Mouse (Mus musculus): ENCODE data around the gene Dnah3. TPM values are rescaled to one million over a fixed set of nuclear protein-coding genes. Genes with fewer than 3 reads are reported as not detected.

Dnah3 gene
- polyA plus RNA-seq, 1 experiment from 2014 or later: not detected

GRCm38 (mm10) chr7:119961107-119961506, 134.0 kb downstream of the Dnah3 start:
- no peak overlapping the region for H3K9ac ChIP-seq (replicated peaks; ENCODE audit: low read length)
- no peaks in the 10 kb centered on the region for H3K9me3 ChIP-seq (ENCODE audit: low read length)
- H3K4me3 ChIP-seq (ENCODE audit: low read length): no peak overlapping the region
- 63% methylated on average over 2 of the region's 2 CpGs for WGBS
- no peak for ATAC-seq (ENCODE audit: low FRiP score, low TSS enrichment)
- no peak overlapping the region for H3K4me2 ChIP-seq (replicated peaks; ENCODE audit: low read depth, low read length)
- H3K36me3 ChIP-seq (ENCODE audit: insufficient read depth, low read length): no peaks in the 10 kb centered on the region
- no peaks in the 10 kb centered on the region for H3K27me3 ChIP-seq (ENCODE audit: insufficient read depth, low read length)
- no peaks in the 10 kb centered on the region for H3K4me1 ChIP-seq (ENCODE audit: insufficient read depth, low read length)
- no peak overlapping the region for H3K27ac ChIP-seq (ENCODE audit: low read length)

GRCm38 (mm10) chr7:119960546-119960945, 134.5 kb downstream of the Dnah3 start:
- Histone ChIP-seq H3K4me2 (replicated peaks; ENCODE audit: low read depth, low read length) (no peak overlapping the region), H3K9ac (replicated peaks; ENCODE audit: low read length) (no peak overlapping the region), H3K27me3 (ENCODE audit: insufficient read depth, low read length) (no peaks in the 10 kb centered on the region), H3K9me3 (ENCODE audit: low read length) (no peaks in the 10 kb centered on the region), H3K4me3 (ENCODE audit: low read length) (no peak overlapping the region), H3K36me3 (ENCODE audit: insufficient read depth, low read length) (no peaks in the 10 kb centered on the region), H3K4me1 (ENCODE audit: insufficient read depth, low read length) (no peaks in the 10 kb centered on the region), H3K27ac (ENCODE audit: low read length) (no peak overlapping the region)
- no peak for ATAC-seq (ENCODE audit: low FRiP score, low TSS enrichment)
- WGBS: 82% methylated on average over 6 of the region's 6 CpGs

- no peaks in the 10 kb centered on the region for H3K4me1 ChIP-seq (ENCODE audit: insufficient read depth, low read length)
- WGBS: 75% methylated on average over 6 of the region's 6 CpGs
- no peaks in the 10 kb centered on the region for H3K36me3 ChIP-seq (ENCODE audit: insufficient read depth, low read length)
- H3K27me3 ChIP-seq (ENCODE audit: insufficient read depth, low read length): no peaks in the 10 kb centered on the region
- H3K4me3 ChIP-seq (ENCODE audit: low read length): no peak overlapping the region
- H3K9me3 ChIP-seq (ENCODE audit: low read length): no peaks in the 10 kb centered on the region
- no peak overlapping the region for H3K9ac ChIP-seq (replicated peaks; ENCODE audit: low read length)
- H3K27ac ChIP-seq (ENCODE audit: low read length): no peak overlapping the region
- no peak for ATAC-seq (ENCODE audit: low FRiP score, low TSS enrichment)
- no peak overlapping the region for H3K4me2 ChIP-seq (replicated peaks; ENCODE audit: low read depth, low read length)
Observed at GRCm38 (mm10) chr7:119960006-119960405, 135.1 kb downstream of the Dnah3 start.

- Histone ChIP-seq H3K9ac (replicated peaks; ENCODE audit: low read length) (no peak overlapping the region), H3K4me1 (ENCODE audit: insufficient read depth, low read length) (no peaks in the 10 kb centered on the region), H3K4me3 (ENCODE audit: low read length) (no peak overlapping the region), H3K36me3 (ENCODE audit: insufficient read depth, low read length) (no peaks in the 10 kb centered on the region), H3K27me3 (ENCODE audit: insufficient read depth, low read length) (no peaks in the 10 kb centered on the region), H3K9me3 (ENCODE audit: low read length) (no peaks in the 10 kb centered on the region), H3K27ac (ENCODE audit: low read length) (no peak overlapping the region), H3K4me2 (replicated peaks; ENCODE audit: low read depth, low read length) (no peak overlapping the region)
- ATAC-seq (ENCODE audit: low FRiP score, low TSS enrichment): no peak
- 82% methylated on average over 4 of the region's 4 CpGs for WGBS
Observed at GRCm38 (mm10) chr7:119959491-119959890, 135.6 kb downstream of the Dnah3 start.

GRCm38 (mm10) chr7:119959091-119959490, 136.0 kb downstream of the Dnah3 start:
- Histone ChIP-seq H3K27ac (ENCODE audit: low read length) (no peak overlapping the region), H3K9me3 (ENCODE audit: low read length) (no peaks in the 10 kb centered on the region), H3K9ac (replicated peaks; ENCODE audit: low read length) (no peak overlapping the region), H3K4me3 (ENCODE audit: low read length) (no peak overlapping the region), H3K4me2 (replicated peaks; ENCODE audit: low read depth, low read length) (no peak overlapping the region), H3K4me1 (ENCODE audit: insufficient read depth, low read length) (no peaks in the 10 kb centered on the region), H3K27me3 (ENCODE audit: insufficient read depth, low read length) (no peaks in the 10 kb centered on the region), H3K36me3 (ENCODE audit: insufficient read depth, low read length) (no peaks in the 10 kb centered on the region)
- ATAC-seq (ENCODE audit: low FRiP score, low TSS enrichment): no peak
- WGBS: 66% methylated on average over 4 of the region's 4 CpGs

GRCm38 (mm10) chr7:119957421-119957820, 137.7 kb downstream of the Dnah3 start:
- Histone ChIP-seq H3K4me1 (ENCODE audit: insufficient read depth, low read length) (no peaks in the 10 kb centered on the region), H3K9me3 (ENCODE audit: low read length) (no peaks in the 10 kb centered on the region), H3K27me3 (ENCODE audit: insufficient read depth, low read length) (no peaks in the 10 kb centered on the region), H3K4me2 (replicated peaks; ENCODE audit: low read depth, low read length) (no peak overlapping the region), H3K9ac (replicated peaks; ENCODE audit: low read length) (no peak overlapping the region), H3K36me3 (ENCODE audit: insufficient read depth, low read length) (no peaks in the 10 kb centered on the region), H3K4me3 (ENCODE audit: low read length) (no peak overlapping the region), H3K27ac (ENCODE audit: low read length) (no peak overlapping the region)
- no peak for ATAC-seq (ENCODE audit: low FRiP score, low TSS enrichment)

GRCm38 (mm10) chr7:119954047-119954446, 141.0 kb downstream of the Dnah3 start:
- no peak for ATAC-seq (ENCODE audit: low FRiP score, low TSS enrichment)
- Histone ChIP-seq H3K36me3 (ENCODE audit: insufficient read depth, low read length) (no peaks in the 10 kb centered on the region), H3K27ac (ENCODE audit: low read length) (no peak overlapping the region), H3K4me2 (replicated peaks; ENCODE audit: low read depth, low read length) (no peak overlapping the region), H3K27me3 (ENCODE audit: insufficient read depth, low read length) (no peaks in the 10 kb centered on the region), H3K4me3 (ENCODE audit: low read length) (no peak overlapping the region), H3K4me1 (ENCODE audit: insufficient read depth, low read length) (no peaks in the 10 kb centered on the region), H3K9me3 (ENCODE audit: low read length) (no peaks in the 10 kb centered on the region), H3K9ac (replicated peaks; ENCODE audit: low read length) (no peak overlapping the region)
- WGBS: 72% methylated on average over 1 of the region's 1 CpGs

- Histone ChIP-seq H3K4me2 (replicated peaks; ENCODE audit: low read depth, low read length) (no peak overlapping the region), H3K4me1 (ENCODE audit: insufficient read depth, low read length) (no peaks in the 10 kb centered on the region), H3K9ac (replicated peaks; ENCODE audit: low read length) (no peak overlapping the region), H3K9me3 (ENCODE audit: low read length) (no peaks in the 10 kb centered on the region), H3K27me3 (ENCODE audit: insufficient read depth, low read length) (no peaks in the 10 kb centered on the region), H3K36me3 (ENCODE audit: insufficient read depth, low read length) (no peaks in the 10 kb centered on the region), H3K27ac (ENCODE audit: low read length) (no peak overlapping the region), H3K4me3 (ENCODE audit: low read length) (no peak overlapping the region)
- no peak for ATAC-seq (ENCODE audit: low FRiP score, low TSS enrichment)
- WGBS: 47% methylated on average over 2 of the region's 2 CpGs
Observed at GRCm38 (mm10) chr7:119941569-119941968, 153.5 kb downstream of the Dnah3 start.

GRCm38 (mm10) chr7:119937036-119937435, 158.0 kb downstream of the Dnah3 start:
- no peak overlapping the region for H3K27ac ChIP-seq (ENCODE audit: low read length)
- H3K9ac ChIP-seq (replicated peaks; ENCODE audit: low read length): no peak overlapping the region
- H3K4me1 ChIP-seq (ENCODE audit: insufficient read depth, low read length): no peaks in the 10 kb centered on the region
- no peak for ATAC-seq (ENCODE audit: low FRiP score, low TSS enrichment)
- H3K4me2 ChIP-seq (replicated peaks; ENCODE audit: low read depth, low read length): no peak overlapping the region
- no peaks in the 10 kb centered on the region for H3K27me3 ChIP-seq (ENCODE audit: insufficient read depth, low read length)
- no peak overlapping the region for H3K4me3 ChIP-seq (ENCODE audit: low read length)
- WGBS: 41% methylated on average over 5 of the region's 5 CpGs
- H3K9me3 ChIP-seq (ENCODE audit: low read length): no peaks in the 10 kb centered on the region
- H3K36me3 ChIP-seq (ENCODE audit: insufficient read depth, low read length): no peaks in the 10 kb centered on the region

GRCm38 (mm10) chr7:119936321-119936720, 158.8 kb downstream of the Dnah3 start:
- Histone ChIP-seq H3K36me3 (ENCODE audit: insufficient read depth, low read length) (no peaks in the 10 kb centered on the region), H3K4me3 (ENCODE audit: low read length) (no peak overlapping the region), H3K4me2 (replicated peaks; ENCODE audit: low read depth, low read length) (no peak overlapping the region), H3K4me1 (ENCODE audit: insufficient read depth, low read length) (no peaks in the 10 kb centered on the region), H3K9ac (replicated peaks; ENCODE audit: low read length) (no peak overlapping the region), H3K27ac (ENCODE audit: low read length) (no peak overlapping the region), H3K9me3 (ENCODE audit: low read length) (no peaks in the 10 kb centered on the region), H3K27me3 (ENCODE audit: insufficient read depth, low read length) (no peaks in the 10 kb centered on the region)
- no peak for ATAC-seq (ENCODE audit: low FRiP score, low TSS enrichment)
